Mouse (Mus musculus) liver, embryonic 16.5 days (tissue): Measurements from ENCODE around the gene Zscan26. TPM values are rescaled to one million over a fixed set of nuclear protein-coding genes. Genes with fewer than 3 reads are reported as not detected.

Experiments
- ATAC-seq: fragments of 200-750 bp; cut with Nextera tagmentation; 2 replicates; pipeline ENCODE4 v1.8.0; 2017; ENCODE audit warnings: low read depth, mild to moderate bottlenecking, moderate number of reproducible peaks, moderate library complexity
- H3K27ac ChIP-seq: fragments of 300-500 bp; sonication (generic); 2 replicates; pipeline ENCODE4 v1.5.1; 2014; ENCODE audit warnings: mild to moderate bottlenecking, low read length
- H3K27me3 ChIP-seq: fragments of 300-500 bp; sonication (generic); 2 replicates; pipeline ENCODE4 v1.6.1; 2014; ENCODE audit warnings: low read depth, low read length, mixed read lengths; ENCODE audit not compliant: control insufficient read depth, insufficient read depth
- H3K36me3 ChIP-seq: fragments of 300-500 bp; sonication (generic); 2 replicates; pipeline ENCODE4 v1.6.1; 2014; ENCODE audit warnings: mild to moderate bottlenecking; ENCODE audit not compliant: control insufficient read depth, insufficient read depth
- H3K4me1 ChIP-seq: fragments of 300-500 bp; sonication (generic); 2 replicates; pipeline ENCODE4 v1.6.1; 2014; ENCODE audit warnings: low read depth, low read length, mixed read lengths; ENCODE audit not compliant: control insufficient read depth
- H3K4me2 ChIP-seq: fragments of 300-500 bp; sonication (generic); 2 replicates; pipeline ENCODE4 v1.6.1; 2014; ENCODE audit warnings: low read depth, low read length, mixed read lengths
- H3K4me3 ChIP-seq: fragments of 300-500 bp; sonication (generic); 2 replicates; pipeline ENCODE4 v1.5.1; 2014; ENCODE audit warnings: low read depth, mild to moderate bottlenecking, low read length
- H3K9ac ChIP-seq: fragments of 300-500 bp; sonication (generic); 2 replicates; pipeline ENCODE4 v1.6.1; 2014; ENCODE audit warnings: low read depth, low read length
- H3K9me3 ChIP-seq: fragments of 300-500 bp; sonication (generic); replicated peaks from 2 replicates; pipeline ENCODE4 v1.6.1; 2016; ENCODE audit warnings: low read length; ENCODE audit not compliant: control insufficient read depth
- WGBS: fragments of 180-500 bp; shearing (Covaris S2); extraction: QIAGEN DNeasy Blood & Tissue Kit; methylation state at CpG from one replicate; pipeline ENCODE4 v1.1.7; 2014; ENCODE audit not compliant: insufficient replicate concordance; 5-methylcytosine and 5-hydroxymethylcytosine counted together
- polyA plus RNA-seq: library from polyadenylated mRNA; unstranded; fragments of >200 nt; fragmentation: Nextera tagmentation; extraction: Ambion mirVana; gene quantifications from 2 replicates; pipeline ENCODE4 v1.2.1, GENCODE M21; 2015

Zscan26 gene
- polyA plus RNA-seq, 1 experiment from 2014 or later, result 13.3 TPM

DNA sequence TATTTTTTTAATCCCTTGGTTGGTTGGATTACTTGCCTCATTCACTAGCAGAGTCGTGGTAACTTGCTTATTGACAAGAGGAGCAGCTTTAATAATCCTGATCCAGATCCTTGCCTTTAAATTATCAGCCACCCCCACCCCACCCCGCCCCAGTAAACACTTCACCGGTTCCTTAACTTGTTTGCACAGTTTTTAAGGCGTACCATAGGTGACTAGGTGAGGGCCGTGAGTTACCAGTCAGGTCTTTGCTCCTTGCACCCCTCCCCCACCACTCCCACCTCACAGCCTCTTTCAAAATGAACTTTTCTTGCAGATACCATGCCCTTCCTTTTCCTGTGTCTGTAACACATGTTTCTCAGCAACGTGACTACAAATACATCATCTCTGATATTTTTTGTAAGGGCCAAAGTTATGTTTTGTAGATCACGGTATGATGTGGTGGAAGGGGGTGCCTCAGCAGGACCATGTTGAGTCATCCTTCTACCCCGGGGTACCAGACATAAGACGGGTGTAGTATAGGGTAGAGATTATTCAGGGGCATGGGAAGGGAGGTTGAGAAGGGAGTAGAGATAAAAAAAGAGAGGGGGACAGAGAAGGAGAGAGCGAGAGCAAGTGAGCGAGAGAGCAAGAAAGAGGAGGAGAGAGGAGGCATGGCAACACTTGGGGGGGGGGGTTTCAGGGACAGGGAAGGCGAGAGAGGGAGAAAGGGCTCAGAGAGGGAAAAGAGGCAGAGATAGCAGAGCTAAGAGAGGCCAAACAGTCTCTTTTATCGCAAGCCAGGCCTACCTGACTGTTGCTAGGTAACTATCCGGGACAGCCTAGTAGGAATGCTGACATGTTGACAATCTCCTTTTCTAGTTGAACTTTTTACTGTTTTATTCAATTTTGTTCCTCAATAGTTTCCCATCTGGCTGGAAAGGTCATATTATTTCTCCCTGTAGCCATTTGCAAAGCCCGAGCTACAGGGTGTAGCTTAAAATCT is 39.0 kb downstream of the Zscan26 start:
- 30% methylated on average over 14 of the region's 15 CpGs for WGBS
- Histone ChIP-seq H3K27me3 (no peaks in the 10 kb centered on the region), H3K4me1 (peaks cover 52% of the 10 kb centered on the region), H3K4me3 (peak overlapping the region; percentile 31), H3K9ac (peak overlapping the region; percentile 55), H3K27ac (peak overlapping the region; percentile 99), H3K36me3 (no peaks in the 10 kb centered on the region), H3K9me3 (no peaks in the 10 kb centered on the region), H3K4me2 (peak overlapping the region; percentile 58)
- peak; percentile 79 for ATAC-seq

DNA sequence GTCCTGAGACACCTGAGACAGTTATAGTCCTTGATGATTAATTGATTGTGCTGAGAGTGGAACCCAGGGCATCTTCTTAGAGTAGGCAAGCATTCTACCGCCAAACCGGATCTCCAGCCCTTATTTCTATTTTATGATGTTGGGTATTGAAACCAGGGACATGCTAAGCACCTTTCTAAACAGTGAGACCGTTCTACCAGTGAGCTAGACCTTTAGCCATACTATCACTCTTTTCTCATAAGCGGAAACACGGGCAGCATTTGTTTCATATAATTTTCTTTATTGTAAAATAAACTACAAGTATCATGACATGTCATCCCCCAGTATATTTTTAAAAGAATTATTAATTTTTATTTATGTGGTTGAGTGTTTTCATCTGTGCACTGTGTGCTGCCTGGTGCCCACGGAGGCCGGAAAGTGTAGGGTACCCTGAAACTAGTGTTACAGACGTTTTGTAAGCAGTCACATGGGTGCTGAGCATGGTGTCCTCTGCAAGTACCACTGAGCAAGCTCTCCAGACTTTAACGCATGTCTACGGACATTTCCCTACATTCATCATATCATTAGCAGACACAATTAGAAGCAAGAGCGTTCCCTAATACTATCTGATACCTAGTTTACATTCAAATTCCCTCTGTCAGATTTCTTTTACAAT is 44.6 kb downstream of the Zscan26 start:
- H3K4me3 ChIP-seq, result peak overlapping the region; percentile 63
- ATAC-seq, result no peak; the same call in 1 of the 2 replicates
- 56% methylated on average over 11 of the region's 11 CpGs for WGBS
- no peaks in the 10 kb centered on the region for H3K9me3 ChIP-seq
- peaks cover 21% of the 10 kb centered on the region for H3K4me1 ChIP-seq
- H3K27me3 ChIP-seq, result no peaks in the 10 kb centered on the region
- peak overlapping the region; percentile 74 for H3K9ac ChIP-seq
- peak overlapping the region; percentile 87 for H3K27ac ChIP-seq
- H3K36me3 ChIP-seq, result no peaks in the 10 kb centered on the region
- H3K4me2 ChIP-seq, result peak overlapping the region; percentile 85

DNA sequence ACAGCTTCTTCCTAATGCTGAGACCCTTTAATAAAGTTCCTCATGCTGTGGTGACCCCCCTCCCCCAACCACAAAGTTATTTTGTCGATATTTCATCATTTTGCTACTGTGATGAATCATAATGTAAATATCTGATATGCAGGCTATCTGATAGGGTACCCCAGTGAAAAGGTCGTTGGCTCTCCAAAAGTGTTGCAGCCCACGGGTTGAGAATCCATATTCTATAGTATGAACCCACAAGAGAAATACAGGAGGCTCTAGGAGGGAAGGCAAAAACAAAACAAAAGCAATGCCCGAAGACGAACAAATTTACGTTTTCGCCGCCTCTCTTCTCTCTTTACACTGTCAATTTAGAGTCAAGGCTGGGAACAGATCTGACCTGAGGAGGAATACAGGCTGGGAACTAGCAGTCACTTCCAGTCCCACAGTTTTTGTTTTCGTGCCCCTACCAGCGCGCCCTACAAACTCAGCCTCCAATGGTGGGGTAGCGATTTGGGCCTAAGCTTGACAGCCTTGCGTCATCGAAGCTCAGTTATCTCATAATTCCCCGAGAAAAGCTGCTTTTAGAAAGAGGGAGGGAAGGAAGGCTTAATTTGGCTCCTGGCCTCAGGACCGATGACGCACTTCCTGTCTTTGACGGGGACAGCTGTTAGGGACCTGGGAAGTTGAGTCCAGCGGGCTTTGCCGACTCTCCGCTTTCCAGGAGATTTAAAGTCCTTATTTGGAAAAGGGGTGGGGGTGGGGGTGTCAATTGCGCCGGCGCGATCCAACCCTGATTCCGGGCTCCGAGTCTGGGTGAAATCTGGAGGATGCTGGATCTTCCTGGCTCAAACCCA is 45.3 kb downstream of the Zscan26 start:
- H3K4me2 ChIP-seq, result peak overlapping the region; percentile 85
- WGBS, result 4% methylated on average over 27 of the region's 27 CpGs
- peak overlapping the region; percentile 87 for H3K27ac ChIP-seq
- no peaks in the 10 kb centered on the region for H3K36me3 ChIP-seq
- no peaks in the 10 kb centered on the region for H3K9me3 ChIP-seq
- ATAC-seq, result peak; percentile 87
- peak overlapping the region; percentile 74 for H3K9ac ChIP-seq
- H3K4me3 ChIP-seq, result peak overlapping the region; percentile 63
- peaks cover 14% of the 10 kb centered on the region for H3K4me1 ChIP-seq
- no peaks in the 10 kb centered on the region for H3K27me3 ChIP-seq

DNA sequence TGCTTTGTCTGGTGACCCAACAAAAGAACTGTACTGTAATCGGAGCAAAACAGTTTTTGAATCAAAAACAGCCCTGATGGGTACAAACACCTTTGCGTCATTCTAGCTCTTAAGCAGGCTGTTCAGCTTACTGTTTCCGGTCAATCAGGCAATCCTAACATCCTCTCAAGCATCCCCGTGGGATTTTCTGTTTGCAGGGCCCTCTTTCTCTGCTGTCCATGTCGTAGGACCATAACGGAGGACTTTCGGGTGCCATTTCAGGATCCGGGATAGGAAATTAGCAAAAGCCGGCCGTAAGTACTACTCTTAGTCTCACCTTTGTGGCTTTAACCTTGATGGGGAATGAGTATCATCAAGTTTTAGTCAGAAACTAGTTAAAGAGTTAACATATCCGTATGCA is 46.2 kb downstream of the Zscan26 start:
- Histone ChIP-seq H3K27me3 (no peaks in the 10 kb centered on the region), H3K36me3 (no peaks in the 10 kb centered on the region), H3K9me3 (no peaks in the 10 kb centered on the region), H3K27ac (no peak overlapping the region), H3K4me1 (peaks cover 11% of the 10 kb centered on the region), H3K4me2 (peak overlapping the region; percentile 85; the same call in 1 of the 2 replicates), H3K4me3 (no peak overlapping the region), H3K9ac (no peak overlapping the region)
- 76% methylated on average over 11 of the region's 11 CpGs for WGBS
- ATAC-seq, result no peak

DNA sequence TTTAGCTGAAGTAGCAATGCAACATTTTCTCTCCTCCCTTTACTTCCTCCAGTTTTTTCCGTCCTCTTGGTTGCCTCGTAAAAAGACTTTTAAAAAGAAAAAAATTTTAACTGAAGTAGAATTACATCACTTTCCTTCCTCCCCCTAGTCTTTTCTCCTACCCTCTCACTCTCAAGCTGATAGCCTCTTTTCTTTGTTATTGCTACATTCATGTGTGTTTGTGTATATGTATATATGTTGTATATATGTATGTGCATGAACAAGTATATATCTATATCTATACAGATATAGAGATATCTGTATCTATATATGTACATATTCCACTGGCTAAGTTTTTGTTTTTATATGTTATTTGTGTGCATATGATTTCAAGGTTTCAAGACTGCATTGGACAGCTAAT is 50.7 kb downstream of the Zscan26 start:
- Histone ChIP-seq H3K4me1 (peaks cover 11% of the 10 kb centered on the region), H3K4me2 (peak overlapping the region; percentile 76), H3K27ac (peak overlapping the region; percentile 86; the same call in 1 of the 2 replicates), H3K36me3 (0 out of 2 replicates have a peak, but pooled peaks cover 8% of the 10 kb centered on the region), H3K27me3 (no peaks in the 10 kb centered on the region), H3K9ac (peak overlapping the region; percentile 93), H3K4me3 (peak overlapping the region; percentile 89), H3K9me3 (no peaks in the 10 kb centered on the region)
- 0% methylated on average over 2 of the region's 2 CpGs for WGBS
- ATAC-seq, result no peak

DNA sequence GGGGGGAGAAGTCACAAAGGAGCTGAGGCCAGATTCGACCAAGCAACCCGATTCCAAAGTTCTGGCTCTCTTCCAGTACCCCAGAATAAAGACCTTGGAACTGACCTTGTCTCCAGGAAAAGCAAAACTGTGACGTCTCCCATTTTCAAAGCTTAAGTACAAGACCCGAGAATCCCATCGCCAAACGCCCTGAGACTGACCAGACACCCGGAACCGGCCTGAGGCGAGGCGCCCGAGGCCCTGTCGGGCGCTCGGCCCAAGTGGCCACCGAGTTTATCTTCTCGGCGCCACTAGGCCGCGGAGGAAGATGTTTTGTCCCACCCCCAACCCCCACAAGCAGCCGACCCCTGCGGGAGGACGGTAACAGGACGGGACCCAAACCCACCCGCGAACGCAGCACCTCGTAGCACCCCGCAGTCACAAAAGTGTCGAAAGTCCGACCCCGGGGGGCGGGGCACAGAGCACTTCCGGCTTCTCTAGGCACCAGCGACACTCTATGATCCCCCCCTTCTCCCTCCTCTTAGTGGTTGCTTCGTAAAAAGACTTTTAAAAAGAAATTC is 51.2 kb downstream of the Zscan26 start, which contains the start of gene Zkscan3:
Gene Zkscan3 (minus strand): TSS at position 469 of the 560 bp plus-strand sequence.
- Histone ChIP-seq H3K4me1 (peaks cover 9% of the 10 kb centered on the region), H3K27me3 (no peaks in the 10 kb centered on the region), H3K9ac (peak within 1 kb of the TSS; percentile 93), H3K4me3 (peak within 1 kb of the TSS; percentile 89), H3K27ac (peak within 1 kb of the TSS; percentile 86), H3K36me3 (0 out of 2 replicates have a peak, but pooled peaks cover 8% of the 10 kb centered on the region), H3K9me3 (no peaks in the 10 kb centered on the region), H3K4me2 (peak within 1 kb of the TSS; percentile 76)
- ATAC-seq, result peak; percentile 93
- WGBS, result under 1% methylated on average over 35 of the region's 35 CpGs

DNA sequence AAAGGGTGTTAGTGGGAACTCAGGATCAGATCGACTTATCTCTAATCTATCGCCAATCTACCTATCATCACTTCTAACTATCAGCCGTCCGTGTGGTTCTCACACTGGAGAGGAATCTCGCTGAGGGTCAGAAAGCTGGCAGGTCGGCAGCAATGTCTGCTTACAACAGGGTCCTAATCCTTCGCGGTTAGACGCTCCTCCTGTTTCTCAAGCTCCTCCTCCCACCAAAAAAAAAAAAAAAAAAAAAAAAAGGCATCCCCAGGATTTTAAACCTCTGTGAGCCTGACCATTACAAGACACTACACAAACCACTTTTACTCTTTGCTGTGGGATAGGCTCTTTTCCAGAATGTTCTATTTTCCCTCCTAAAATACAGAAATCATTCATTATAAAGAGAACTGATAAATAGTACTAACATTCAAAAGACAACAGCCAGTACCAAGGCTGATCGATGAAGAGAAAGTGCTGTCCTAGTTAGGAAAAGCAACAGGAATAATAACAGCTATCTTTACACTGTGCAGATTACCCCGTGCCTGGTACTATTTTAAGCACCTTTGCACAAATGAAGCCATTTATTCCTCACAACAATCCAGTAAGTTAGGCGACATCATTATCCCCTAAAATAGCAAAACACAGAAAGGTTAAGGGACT is 51.8 kb downstream of the Zscan26 start:
- Histone ChIP-seq H3K27ac (peak overlapping the region; percentile 86), H3K9ac (peak overlapping the region; percentile 93), H3K4me2 (peak overlapping the region; percentile 76), H3K27me3 (no peaks in the 10 kb centered on the region), H3K4me3 (peak overlapping the region; percentile 89), H3K9me3 (no peaks in the 10 kb centered on the region), H3K36me3 (0 out of 2 replicates have a peak, but pooled peaks cover 8% of the 10 kb centered on the region), H3K4me1 (peaks cover 9% of the 10 kb centered on the region)
- peak; percentile 27 for ATAC-seq
- 5% methylated on average over 12 of the region's 12 CpGs for WGBS

DNA sequence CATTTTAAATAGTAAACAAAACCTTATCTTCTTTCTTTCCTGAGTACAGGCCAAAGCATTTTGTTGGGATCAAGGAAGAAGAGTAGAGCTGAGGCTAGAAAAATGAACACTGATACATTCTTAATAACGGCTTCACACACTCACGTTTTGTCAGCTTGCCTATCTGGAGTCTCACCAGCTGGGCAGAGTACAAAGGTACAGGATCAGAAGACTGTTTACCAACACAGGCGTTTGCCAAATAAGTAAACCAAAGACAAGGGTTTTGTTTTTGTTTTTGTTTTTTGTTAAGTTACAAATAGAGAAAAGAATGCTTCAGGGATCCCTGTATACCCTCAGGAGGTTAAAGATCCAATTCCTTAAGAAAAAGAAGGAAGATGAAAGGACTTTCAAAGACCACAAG is 52.4 kb downstream of the Zscan26 start:
- Histone ChIP-seq H3K9me3 (no peaks in the 10 kb centered on the region), H3K27me3 (no peaks in the 10 kb centered on the region), H3K9ac (peak overlapping the region; percentile 93), H3K27ac (peak overlapping the region; percentile 86; the same call in 1 of the 2 replicates), H3K4me2 (peak overlapping the region; percentile 76), H3K4me3 (peak overlapping the region; percentile 89), H3K36me3 (0 out of 2 replicates have a peak, but pooled peaks cover 8% of the 10 kb centered on the region), H3K4me1 (peaks cover 9% of the 10 kb centered on the region)
- ATAC-seq, result no peak
- 54% methylated on average over 3 of the region's 3 CpGs for WGBS
